In the genomic region with DNA sequence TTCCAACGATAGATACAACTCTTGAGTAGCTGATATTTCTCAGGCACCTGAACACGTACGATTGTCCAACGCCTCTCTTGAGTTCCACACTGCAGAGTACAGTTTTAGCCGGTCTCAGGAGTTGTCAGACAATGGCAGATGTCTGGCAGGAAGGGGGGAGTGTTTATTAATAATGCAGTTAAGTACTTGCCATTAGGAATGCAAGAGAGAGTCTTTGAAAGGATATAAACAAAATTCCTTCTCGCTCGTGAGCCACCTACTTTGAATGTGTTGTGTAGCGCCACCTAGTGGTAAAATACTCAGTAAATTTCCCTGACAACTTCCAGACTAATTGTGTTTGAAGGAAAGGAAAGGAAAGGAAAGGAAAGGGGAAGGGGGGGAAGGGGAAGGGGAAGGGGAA, we compare ENCODE assay signal across 8 mouse cellular contexts. TPM values are rescaled to one million over a fixed set of nuclear protein-coding genes. Genes with fewer than 3 reads are reported as not detected.
DNase-seq lines count a peak whose midpoint lies in the region; ATAC-seq lines count a peak whose summit lies in the region.

No protein-coding gene starts in this region.

- peak; percentile 10 to 29 for DNase-seq in cerebellum, adult 18-20 months
- no peak for DNase-seq in cerebellum, adult 11 months
- DNase-seq in thymus, postnatal 0 days (ENCODE audit: low spot score): peak; percentile 47
- no peak for DNase-seq in thymus, adult 18-20 months
- DNase-seq in layer of hippocampus, adult 9-10 months (ENCODE audit: low spot score): peak; percentile 78

- no peak for ATAC-seq in heart, embryonic 16.5 days (replicated peaks; ENCODE audit: extremely low read depth, insufficient read depth, low FRiP score)
- no peak for ATAC-seq in midbrain, embryonic 16.5 days
- no peak for ATAC-seq in activated CD4-positive, CD25-positive, alpha-beta regulatory T cell, adult 4 months

- 21% methylated on average over 8 of the region's 8 CpGs for WGBS in heart, embryonic 16.5 days
- 28% methylated on average over 8 of the region's 8 CpGs for WGBS in midbrain, embryonic 16.5 days

- H3K36me3 ChIP-seq in heart, embryonic 16.5 days (ENCODE audit: control insufficient read depth, insufficient read depth): no peaks in the 10 kb centered on the region
- H3K36me3 ChIP-seq in midbrain, embryonic 16.5 days (ENCODE audit: control insufficient read depth, insufficient read depth, low read length): no peaks in the 10 kb centered on the region

- no peak overlapping the region for H3K27ac ChIP-seq in heart, embryonic 16.5 days (ENCODE audit: low read length)
- no peak overlapping the region for H3K27ac ChIP-seq in midbrain, embryonic 16.5 days (ENCODE audit: low read length)

- H3K4me2 ChIP-seq in heart, embryonic 16.5 days (ENCODE audit: low read depth, low read length): peak overlapping the region; percentile 60
- H3K4me2 ChIP-seq in midbrain, embryonic 16.5 days (ENCODE audit: low read length): peak overlapping the region; percentile 34

- peaks cover 4% of the 10 kb centered on the region; the same call in 1 of the 2 replicates for H3K4me1 ChIP-seq in heart, embryonic 16.5 days (ENCODE audit: control insufficient read depth, insufficient read depth, low read length)
- peaks cover 4% of the 10 kb centered on the region; the same call in 1 of the 2 replicates for H3K4me1 ChIP-seq in midbrain, embryonic 16.5 days (ENCODE audit: control insufficient read depth, insufficient read depth, low read length)

- no peaks in the 10 kb centered on the region for H3K9me3 ChIP-seq in heart, embryonic 16.5 days (replicated peaks; ENCODE audit: control insufficient read depth, low read length)
- no peaks in the 10 kb centered on the region for H3K9me3 ChIP-seq in midbrain, embryonic 16.5 days (replicated peaks; ENCODE audit: control insufficient read depth, low read length, poor library complexity, severe bottlenecking)

- H3K4me3 ChIP-seq in heart, embryonic 16.5 days (ENCODE audit: low read length): peak overlapping the region; percentile 32
- no peak overlapping the region for H3K4me3 ChIP-seq in midbrain, embryonic 16.5 days (ENCODE audit: low read depth, low read length)

- H3K27me3 ChIP-seq in heart, embryonic 16.5 days (ENCODE audit: control insufficient read depth, insufficient read depth, low read length): peaks cover 17% of the 10 kb centered on the region
- peaks cover 5% of the 10 kb centered on the region; the same call in 1 of the 2 replicates for H3K27me3 ChIP-seq in midbrain, embryonic 16.5 days (ENCODE audit: control insufficient read depth, insufficient read depth, low read depth, low read length)

- H3K9ac ChIP-seq in heart, embryonic 16.5 days (ENCODE audit: low read length): 0 out of 2 replicates have a peak overlapping the region, but pooled peaks have one; percentile 46
- no peak overlapping the region for H3K9ac ChIP-seq in midbrain, embryonic 16.5 days (ENCODE audit: low read depth, low read length)

RNA-seq across cellular contexts. Expression of a gene that starts 5.7 kb away (rescaled TPM):
- not detected in 2 replicates for polyA plus RNA-seq in thymus, postnatal 0 days (2015; fragmentation: Nextera tagmentation; extraction: Ambion mirVana)
- 0.16 TPM in 1 of 2 replicates, not detected in the other for polyA plus RNA-seq in heart, embryonic 16.5 days (2015; fragmentation: Nextera tagmentation; extraction: Ambion mirVana)
- 0.85 and 1.2 TPM in 2 replicates for polyA plus RNA-seq in midbrain, embryonic 16.5 days (2015; fragmentation: Nextera tagmentation; extraction: Ambion mirVana)
- polyA plus RNA-seq in activated CD4-positive, CD25-positive, alpha-beta regulatory T cell, adult 4 months (2017; shearing (Covaris generic)): not detected

RNA-seq across cellular contexts. Expression of a gene that starts 7.0 kb away (rescaled TPM):
- polyA plus RNA-seq in thymus, postnatal 0 days (2015; fragmentation: Nextera tagmentation; extraction: Ambion mirVana): 0.21 and 0.30 TPM in 2 replicates
- polyA plus RNA-seq in heart, embryonic 16.5 days (2015; fragmentation: Nextera tagmentation; extraction: Ambion mirVana): 0.11 and 0.25 TPM in 2 replicates
- 0.67 and 1.6 TPM in 2 replicates for polyA plus RNA-seq in midbrain, embryonic 16.5 days (2015; fragmentation: Nextera tagmentation; extraction: Ambion mirVana)
- not detected for polyA plus RNA-seq in activated CD4-positive, CD25-positive, alpha-beta regulatory T cell, adult 4 months (2017; shearing (Covaris generic))

Comparison
In these comparisons a context has a peak if more than half of its experiments do, and no peak if none do; other contexts are left out.
1. DNase-seq: peak in cerebellum, adult 18-20 months (2 of 2), thymus, postnatal 0 days (single experiment) and layer of hippocampus, adult 9-10 months (single experiment); none in cerebellum, adult 11 months (single experiment) and thymus, adult 18-20 months (0 of 2).